Mouse (Mus musculus) cortical plate, adult 2 months (tissue): ENCODE measurements around the gene Inha.

Source experiments
- CTCF ChIP-seq: fragments of 200-500 bp; IDR thresholded peaks from 2 replicates; pipeline ENCODE4 v1.5.1; 2011; ENCODE audit warnings: mild to moderate bottlenecking, control low read depth, low read length; ENCODE audit not compliant: insufficient read depth; ENCODE audit errors: extremely low read depth
- POLR2A ChIP-seq: fragments of 200-500 bp; IDR thresholded peaks from 2 replicates; pipeline ENCODE4 v1.6.1; 2011; ENCODE audit warnings: mild to moderate bottlenecking, low read length, control low read depth; ENCODE audit not compliant: insufficient read depth; ENCODE audit errors: extremely low read depth

DNA sequence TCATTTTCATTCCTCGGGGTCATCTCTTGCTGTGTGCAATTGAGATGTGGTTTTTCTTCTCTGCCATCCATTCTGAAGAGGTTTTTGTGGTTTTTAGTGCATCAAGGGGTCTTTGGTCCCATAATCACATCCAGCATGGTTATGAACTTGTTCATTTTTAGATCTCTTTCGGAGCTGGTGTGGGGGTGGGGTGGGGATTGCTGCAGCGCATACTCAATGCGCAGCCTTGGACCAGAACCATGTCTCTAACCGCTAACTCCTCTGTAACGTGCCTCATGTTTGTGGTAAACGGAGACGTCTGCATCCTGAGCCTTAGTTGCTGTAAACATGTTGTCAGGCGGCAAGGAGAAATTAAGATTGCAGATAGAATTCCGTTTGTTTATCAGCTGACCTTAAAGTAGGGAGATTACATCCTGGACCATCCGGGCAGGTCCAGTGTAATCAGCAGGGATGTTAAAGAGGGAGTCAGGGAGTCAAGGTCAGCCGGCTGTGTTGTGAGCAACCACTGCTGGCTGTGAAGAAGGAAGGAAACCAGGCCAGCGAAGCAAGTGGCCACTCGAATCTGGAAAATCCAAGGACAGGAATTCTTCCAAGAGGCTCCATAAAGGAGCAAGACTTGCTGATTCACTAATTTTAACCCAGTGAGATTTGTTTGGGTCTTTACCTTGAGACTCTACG is 10.0 kb downstream of the Inha start:
- TF ChIP-seq CTCF (no peak), POLR2A (no peak)
